Mouse (Mus musculus): Measurements from ENCODE around the gene Adam11.

The Adam11 gene

DNA sequence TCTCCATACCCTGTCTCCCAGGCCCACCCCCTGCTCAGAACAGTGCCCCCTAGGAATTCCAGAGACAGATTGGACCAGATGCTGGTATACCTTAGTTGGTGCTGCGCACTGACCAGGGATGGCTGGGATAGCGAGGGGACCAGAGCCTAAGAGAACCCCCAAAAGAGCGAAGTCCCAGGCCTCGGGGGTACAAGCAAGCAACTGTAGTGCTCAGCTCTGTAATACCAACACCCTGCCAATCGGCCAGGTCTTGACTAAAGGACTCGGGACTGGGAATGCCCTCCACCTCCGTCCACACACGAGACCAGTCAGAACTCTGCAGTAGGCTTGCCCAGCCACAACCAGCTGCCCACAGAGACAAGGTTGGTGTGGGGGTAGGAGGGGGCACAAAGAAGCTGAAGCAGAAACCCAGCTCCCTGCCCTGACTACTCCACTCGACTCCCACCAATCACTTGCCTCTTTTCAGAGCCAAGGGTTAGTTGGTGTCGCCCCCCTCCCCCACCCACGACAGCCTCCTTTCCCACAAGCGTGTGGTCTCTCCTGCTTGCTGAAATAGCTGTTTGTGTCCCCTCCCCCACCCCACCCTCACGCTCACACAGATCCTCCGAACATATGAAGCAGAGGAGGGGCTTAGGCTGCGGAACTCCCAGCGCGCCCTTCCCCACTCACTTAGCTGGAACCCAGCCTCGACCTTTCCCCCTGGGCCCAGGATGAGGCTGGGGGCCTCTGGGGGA lies 7.5 kb upstream of the Adam11 start:
- no peak for DNase-seq (ENCODE audit: low read depth, low spot score)

DNA sequence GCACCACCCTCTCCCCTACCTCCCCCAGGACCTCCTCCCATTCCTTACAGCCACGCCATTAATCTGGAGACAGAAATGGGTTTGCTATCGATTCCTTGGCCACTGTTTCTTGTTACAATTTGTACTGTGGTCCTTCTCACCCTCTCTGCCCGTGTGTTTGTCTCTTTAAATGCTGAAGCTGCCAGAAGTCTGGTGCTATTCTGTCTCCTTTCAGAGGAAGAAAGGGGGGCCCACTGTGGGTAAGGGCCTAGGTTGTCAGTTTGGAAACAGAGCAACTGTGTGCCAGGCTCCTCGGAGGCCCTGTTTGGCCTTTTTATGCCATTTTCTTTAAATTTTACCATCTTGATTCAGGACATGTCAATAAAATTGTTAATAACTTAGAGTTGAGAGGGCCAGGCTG lies 6.8 kb upstream of the Adam11 start:
- no peak for DNase-seq (ENCODE audit: low read depth, low spot score)

DNA sequence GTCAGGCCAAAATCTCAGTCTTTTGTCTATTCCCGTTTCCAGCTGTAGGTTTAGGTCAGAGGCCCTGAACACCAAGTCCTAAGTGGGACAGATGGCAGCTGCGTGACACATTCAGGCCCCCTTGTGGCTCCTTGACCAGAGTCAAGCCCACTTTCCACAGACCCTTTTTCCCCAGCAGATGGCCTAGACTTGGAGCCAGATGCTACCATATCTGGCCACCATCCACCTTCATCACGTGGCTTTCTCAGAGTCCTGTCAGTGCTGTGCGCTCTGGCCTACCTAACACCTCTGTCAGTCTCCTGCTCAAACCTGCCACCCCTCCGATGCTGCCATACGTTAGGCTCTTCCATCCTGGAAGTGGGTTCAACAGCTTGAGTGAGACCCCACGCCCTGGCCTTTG lies 5.8 kb upstream of the Adam11 start:
- no peak for DNase-seq (ENCODE audit: low read depth, low spot score)

DNA sequence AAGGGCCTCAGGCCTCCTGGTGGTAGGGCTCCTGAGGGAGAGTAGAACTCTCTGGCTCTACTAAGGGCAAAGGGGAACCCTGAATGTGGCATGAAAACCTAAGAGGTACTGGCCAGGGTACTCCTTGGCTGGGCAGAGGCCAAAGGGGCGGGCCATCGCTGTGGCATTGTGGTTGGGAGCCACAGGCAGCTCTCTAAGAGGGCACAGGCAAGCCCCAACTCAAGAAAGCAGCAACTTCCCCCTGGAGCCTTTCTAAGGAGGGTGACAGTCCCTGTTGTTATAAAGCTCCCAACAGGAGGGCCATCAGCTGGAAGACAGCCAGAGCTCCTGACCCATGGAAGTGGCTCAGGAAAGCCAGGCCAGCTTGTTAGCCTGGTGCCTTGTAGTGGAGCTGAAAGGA lies 2.3 kb upstream of the Adam11 start:
- no peak for DNase-seq (ENCODE audit: low read depth, low spot score)

DNA sequence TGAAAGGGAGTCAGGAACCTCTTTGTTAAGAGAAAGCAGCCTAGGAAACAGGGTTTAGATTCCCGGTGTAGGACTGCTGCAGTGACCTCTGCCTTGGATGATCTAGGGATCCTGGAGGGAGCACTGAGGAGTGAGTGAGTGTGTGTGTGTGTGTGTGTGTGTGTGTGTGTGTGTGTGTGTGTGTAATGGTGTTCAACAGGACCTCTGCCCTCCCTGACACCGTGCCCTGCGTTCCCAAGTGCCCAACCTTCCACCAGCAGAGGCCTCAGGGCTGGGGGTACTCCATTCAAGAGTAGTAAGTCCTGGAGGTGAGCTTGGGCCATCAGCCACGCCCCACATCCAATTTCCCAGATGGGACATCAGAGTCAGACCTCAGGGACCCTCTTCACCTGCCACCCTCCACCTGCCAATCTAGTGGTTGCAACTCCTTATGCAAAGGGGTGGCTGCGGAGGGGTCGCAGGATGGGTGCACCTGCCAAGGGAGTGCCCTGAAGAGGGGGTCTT lies 382 bp upstream of the Adam11 start:
- DNase-seq (ENCODE audit: low read depth, low spot score) = no peak

DNA sequence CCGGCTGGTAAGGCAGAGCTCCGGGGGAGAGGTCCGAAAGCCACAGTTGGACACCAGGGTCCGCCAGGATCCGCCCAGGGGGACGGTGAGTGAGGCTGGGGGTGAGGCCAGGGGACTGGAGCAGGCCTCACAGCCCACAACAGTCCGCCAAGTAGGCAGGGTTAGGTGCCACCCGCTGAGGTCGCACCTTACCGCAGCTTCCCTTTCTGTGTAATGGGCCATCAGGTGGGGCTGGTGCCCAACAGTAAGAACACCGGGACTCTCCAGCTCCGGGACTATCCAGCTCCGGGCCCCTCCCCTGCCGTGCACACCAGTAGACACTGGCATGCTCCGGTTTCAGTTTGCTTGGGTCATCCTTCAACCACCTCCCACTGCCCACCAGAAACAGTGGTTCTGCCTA lies 1.0 kb downstream of the Adam11 start:
- DNase-seq (ENCODE audit: low read depth, low spot score) = no peak

DNA sequence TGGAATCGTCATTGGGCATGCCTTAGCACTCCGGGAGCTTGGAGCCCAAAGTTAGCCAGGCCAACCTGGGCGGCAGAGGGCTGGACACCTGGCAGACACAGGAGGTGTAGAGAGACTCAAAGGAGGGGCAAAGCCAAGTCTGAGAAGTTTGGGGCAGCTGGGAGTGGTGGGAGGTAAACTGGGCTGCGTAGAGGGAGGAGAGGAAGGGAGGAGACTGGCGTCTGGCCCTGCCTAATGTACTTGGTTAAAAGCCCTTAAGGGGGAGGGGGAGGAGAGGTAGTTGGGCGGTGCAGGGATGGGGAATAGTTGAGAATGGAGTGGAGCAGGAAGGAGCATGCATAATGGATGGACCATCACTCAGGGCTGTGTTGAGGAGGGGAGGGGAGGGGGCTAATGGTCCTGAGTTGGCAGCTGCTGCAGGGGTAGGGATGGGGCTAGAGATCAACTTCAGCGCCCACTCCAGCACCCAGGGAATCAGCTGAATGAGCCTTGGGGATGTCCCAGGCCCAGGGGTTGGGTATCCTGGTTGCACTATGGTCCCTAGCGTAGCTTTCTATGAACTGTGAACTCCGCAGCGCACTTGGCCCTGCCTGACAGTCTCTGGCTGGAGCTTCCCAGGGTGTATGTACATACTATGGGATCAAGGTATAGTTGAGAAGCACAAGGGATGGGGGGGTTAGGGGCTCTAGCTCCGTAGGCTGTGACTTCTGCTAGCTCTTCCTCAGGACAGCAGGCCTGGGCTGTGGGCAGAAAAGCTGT lies 1.9 kb downstream of the Adam11 start:
- no peak for DNase-seq (ENCODE audit: low read depth, low spot score)

DNA sequence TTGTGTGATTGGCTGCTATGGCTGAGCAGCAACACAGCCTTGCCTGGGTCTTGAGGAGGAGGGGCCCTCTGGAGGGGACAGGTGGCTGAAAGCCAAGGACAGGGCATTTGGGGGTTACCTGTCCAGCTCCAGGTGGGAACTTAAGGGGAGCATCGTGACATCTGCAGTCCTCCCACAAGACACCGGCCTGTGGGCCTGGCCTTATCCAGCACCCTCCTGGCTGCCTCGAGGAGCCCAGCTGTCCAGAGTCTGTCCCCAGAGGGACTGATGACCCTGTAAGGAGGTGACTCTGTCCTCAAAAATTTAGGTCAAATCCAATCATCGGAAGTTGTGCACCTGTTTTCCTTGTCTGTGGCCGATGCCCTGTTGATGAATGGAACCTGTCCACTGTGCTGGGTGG lies 4.2 kb downstream of the Adam11 start:
- no peak for DNase-seq (ENCODE audit: low read depth, low spot score)

DNA sequence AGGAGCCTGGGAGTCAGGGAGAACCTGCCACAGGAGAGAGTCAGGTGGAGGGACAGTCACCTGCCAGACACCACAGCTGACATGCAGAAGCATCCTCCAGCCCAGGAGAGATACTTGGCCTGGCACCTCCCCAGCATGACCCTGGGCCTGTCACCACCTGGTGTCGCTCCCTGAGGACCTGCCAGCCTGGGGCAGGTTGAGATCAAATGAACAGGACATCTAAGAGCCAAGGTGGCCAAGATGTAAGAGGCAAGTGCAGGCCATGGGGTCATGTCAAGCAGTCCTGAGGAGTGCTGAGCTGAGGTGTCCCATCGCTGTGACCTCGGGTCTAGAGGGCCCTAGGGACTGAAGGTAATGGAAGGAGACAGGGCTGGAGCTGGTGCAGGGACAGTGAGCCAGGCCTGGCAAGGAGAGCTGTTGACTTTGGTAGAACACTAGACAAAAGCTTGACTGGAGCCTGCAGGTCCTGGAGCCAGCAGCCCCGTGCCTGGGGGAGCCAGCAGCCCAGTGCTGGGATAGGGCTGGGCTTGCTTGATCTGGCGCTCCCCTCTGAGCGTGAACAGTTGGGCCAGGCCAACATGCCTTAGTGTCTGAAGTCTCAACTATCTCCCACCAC lies 5.9 kb downstream of the Adam11 start:
- DNase-seq (ENCODE audit: low read depth, low spot score) = peak; percentile 51

DNA sequence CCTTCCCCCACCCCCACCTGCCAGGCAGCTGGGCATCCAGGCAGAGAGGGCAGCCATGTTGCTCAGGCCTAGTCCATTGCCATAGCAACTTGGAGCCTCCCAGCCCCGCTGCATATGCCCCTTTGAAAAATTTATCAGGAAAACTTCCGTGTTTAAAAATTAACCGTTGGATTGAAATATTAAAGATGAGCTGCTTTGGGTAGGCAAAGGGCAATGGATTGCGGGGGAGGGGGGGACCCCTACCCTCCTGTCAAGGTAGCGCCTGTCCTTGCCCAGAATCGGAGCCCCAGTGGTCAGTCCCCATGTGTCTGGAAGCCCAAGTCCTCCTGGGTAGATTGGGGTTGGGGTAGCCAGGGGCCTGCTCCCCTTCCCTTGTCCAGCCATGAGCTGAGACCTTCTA lies 7.9 kb downstream of the Adam11 start:
- DNase-seq (ENCODE audit: low read depth, low spot score) = no peak

DNA sequence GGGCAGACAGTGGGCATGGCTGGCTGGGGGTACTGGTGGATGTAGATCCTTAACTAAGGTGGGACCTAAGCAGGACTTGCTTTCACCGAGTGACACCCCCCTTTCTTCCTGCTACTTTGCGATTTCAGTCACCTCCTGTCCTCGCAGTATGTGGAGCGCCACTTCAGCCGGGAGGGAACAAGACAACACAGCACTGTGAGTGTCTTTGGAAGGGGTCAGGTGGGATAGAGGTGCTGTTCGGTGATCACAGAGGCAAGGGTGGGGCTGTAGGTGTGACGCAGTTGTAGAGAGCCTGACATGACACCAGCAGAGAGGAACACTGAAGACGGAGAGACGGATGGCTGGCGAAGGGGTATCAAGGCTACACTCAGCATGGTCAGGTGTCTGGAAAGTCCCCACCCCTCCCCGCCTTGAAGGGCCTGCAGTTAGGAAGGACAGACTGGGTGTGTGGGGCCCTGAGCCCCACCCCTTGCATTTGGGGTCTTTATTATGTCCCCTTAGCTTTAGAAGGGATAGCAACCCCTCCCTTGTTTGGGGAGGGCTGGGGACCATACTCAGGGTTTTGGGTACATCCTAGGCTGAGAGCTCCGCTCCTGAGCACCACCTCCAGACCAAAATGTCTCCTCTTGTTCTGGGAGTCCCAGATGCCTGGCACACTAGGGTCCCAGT lies 8.9 kb downstream of the Adam11 start:
- no peak for DNase-seq (ENCODE audit: low read depth, low spot score)

DNA sequence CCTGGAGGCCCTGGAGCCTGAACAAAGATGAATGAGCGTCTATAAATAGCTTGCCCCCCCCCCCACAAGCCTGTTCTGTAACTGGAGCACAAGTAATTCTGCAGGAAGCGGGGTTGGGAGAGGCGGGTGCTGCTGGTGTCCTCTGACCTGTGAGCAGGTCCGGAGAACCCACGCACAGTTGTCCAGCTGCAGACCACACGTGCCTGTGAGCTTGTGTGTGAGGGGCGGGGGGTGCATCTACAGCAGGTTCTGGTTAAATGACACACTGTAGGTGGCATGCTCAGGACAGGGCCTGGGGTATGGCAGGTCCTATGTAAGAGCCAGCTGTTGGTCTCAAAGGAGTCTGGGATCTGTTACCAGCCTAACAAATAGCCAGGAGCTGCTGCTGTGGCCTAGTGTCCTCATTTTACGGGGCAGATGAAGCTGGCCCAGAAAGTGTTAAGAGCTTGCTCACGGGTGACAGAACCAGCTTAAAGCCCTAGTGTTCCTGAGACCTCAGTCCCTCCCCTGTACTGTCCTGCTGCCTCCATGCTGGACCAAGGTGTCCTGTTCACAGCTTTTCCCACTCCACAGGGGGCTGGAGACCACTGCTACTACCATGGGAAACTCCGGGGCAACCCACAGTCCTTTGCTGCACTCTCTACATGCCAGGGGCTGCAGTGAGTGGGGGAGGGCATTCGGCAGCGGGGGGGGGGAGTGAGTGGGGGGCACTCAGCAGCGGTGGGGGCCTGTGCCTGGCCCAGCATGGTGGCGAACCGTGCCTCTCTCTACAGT lies 9.6 kb downstream of the Adam11 start:
- DNase-seq (ENCODE audit: low read depth, low spot score) = no peak

DNA sequence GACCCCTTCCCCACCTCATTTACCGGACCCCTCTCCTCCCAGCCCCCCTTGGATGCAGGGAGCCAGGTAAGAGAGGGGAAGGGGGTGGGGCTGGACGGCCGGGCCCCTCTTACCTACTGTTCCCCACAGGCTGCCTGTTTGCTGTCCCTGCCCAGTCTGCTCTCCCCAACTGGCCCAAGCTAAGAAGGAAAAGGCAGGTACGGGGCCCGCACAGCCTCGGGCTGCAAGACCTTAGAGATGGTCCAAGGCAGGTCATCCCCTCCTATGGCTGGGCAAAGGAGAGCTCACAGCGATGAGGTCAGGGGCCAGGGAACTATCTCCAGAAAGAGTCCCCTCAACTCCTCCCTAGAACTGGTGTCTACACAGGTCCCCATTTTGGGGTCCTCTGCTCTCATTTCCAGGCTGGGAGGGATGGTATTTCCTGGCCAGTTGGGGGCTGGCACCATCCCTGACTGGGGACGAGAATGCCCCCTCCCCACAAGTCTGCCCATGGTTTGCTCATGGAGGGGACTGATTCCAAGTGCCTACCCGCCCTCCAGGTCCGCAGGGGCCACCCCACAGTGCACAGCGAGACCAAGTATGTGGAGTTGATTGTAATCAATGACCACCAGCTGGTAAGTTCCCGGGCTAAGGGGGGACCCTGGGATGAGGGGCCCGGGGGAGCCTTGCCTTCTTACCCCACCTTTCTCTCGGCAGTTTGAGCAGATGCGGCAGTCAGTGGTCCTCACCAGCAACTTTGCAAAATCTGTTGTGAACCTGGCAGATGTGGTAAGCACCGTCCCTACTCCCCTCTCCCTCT lies 10.9 kb downstream of the Adam11 start:
- DNase-seq (ENCODE audit: low read depth, low spot score) = no peak

DNA sequence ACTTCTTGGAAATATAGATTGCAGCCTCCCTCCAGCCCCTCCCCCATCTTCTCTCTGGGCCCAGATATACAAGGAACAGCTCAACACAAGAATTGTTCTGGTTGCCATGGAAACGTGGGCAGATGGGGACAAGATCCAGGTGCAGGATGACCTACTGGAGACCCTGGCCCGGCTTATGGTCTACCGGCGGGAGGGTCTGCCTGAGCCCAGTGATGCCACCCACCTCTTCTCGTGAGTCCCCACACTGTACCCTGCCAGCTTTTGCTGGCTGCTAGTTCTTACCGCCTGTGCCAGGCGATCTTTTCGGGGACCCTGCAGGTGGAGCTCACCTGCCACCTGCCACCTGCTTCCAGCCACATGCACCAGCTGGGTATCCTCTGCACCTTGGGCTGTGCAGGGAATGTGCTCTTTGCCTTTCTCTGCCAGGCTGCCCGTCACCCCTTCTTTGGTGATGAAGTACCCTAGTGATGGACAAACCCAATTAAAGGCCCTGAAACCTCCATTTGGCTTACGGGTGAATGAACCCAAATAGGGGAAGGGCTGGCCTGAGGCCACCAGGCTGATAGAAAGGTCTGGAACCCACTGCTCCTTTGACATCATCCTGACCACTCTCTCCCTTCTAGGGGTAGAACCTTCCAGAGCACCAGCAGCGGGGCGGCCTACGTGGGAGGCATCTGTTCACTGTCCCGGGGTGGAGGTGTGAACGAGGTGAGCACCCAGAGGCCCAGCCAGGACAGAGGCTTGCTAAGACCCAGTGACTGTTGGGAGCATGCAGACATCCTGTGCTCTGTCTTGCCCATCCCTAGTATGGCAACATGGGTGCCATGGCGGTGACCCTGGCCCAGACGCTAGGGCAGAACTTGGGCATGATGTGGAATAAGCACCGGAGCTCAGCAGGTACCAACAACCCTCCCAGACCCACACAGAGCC lies 11.8 kb downstream of the Adam11 start:
- DNase-seq (ENCODE audit: low read depth, low spot score) = no peak

DNA sequence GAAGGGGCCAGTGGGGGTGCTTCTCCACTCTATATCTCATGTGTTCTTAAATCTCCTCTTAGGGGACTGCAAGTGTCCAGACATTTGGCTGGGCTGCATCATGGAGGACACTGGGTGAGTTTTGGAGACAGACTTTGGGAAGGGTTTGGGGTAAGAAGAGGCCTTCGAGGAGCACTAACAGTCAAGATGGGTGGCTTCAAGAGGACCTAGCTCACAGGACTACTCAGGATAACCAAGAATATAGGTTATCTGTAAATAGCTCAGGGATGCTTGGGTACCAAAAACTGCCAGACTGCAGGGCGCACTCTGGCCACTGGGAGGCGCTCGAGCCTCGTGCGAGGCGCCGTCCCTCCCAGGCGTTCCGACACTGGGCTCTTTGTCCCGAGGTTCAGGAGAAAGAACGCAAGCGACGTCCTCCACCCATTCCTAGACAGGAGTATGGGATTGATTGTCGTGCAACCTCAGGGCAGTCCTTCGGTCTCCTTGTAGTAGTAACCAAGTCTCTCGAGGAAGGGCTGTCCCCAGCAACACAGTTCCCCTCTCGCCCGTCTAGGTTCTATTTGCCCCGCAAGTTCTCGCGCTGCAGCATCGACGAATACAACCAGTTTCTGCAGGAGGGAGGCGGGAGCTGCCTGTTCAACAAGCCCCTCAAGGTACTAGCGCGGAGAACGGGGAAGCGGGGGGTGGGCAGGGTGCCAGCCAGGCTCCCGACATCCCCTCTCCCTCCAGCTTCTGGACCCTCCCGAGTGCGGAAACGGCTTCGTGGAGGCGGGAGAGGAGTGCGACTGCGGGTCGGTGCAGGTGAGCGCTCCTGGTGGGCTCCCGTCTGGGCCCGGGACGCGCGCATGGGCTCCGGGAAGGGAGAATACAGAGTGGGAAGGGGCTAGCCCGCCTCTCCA lies 12.7 kb downstream of the Adam11 start:
- DNase-seq (ENCODE audit: low read depth, low spot score) = peak; percentile 75

DNA sequence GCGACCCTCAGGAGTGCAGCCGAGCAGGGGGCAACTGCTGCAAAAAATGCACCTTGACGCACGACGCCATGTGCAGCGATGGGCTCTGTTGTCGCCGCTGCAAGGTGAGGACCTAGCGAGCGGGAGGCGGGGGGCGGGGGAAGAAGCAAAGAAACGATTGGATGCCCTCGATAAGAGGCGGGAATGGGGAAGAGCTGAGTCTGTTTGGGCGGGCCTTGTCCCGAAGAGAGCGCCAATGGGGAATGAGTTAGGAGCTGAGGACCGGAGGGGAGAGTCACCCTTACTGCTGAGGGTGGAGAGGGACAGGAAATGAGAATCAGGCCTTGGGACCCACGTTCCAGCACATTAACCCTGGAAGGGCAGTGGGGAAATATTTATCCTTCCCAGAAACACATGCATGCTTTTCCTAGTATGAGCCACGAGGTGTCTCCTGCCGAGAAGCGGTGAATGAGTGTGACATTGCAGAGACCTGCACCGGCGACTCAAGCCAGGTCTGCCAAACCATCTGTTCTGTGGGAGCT lies 13.4 kb downstream of the Adam11 start:
- DNase-seq (ENCODE audit: low read depth, low spot score) = peak; percentile 78

DNA sequence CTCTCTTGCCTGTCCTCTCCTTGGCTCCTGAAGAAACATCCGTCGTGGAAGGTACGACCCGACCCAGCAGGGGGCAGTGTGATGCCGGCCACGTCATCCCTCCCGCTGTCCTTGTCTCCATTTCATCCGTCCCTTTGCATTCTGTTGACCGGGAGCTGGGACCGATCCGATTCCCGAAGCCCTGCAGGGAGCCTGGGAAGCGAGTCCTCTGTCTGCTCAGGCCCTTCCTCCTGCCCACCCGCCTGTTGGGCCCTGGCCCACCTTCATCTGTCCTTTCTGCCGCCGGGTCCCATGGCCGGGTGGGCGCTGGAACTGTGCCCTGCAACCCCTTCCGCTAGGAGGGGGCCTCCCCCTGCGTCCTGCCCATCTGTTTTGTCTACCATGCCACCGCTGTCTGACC lies 16.4 kb downstream of the Adam11 start:
- peak; percentile 79 for DNase-seq (ENCODE audit: low read depth, low spot score)

DNA sequence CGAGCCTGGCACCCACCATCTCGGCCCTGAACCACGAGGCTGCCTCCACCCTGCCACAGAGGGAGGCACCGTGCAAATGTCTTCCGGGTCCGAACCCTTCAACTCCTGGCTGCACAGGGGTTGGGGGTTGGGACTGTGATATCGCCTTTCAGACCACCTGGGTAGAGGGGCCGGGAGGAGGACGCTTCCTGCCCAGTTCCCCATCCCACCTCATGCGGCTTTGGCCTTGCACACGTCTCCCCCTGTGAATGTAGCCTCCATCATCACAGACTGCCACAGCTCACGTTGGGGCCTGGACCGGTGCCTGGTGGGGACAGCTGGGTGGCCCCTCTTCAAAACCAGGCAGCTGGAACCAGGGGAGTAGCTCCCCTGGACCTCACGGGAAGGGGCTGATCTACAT lies 16.9 kb downstream of the Adam11 start:
- no peak for DNase-seq (ENCODE audit: low read depth, low spot score)

Measured in skeletal muscle tissue, adult 2 months (tissue).